Mouse (Mus musculus) kidney, postnatal 14 days (tissue): ENCODE data around the gene Lrp8.

Experiments used
- DNase-seq: peaks from one replicate; pipeline ENCODE4 v3.0.0; 2022; ENCODE audit warnings: mixed read lengths

The Lrp8 gene

DNA sequence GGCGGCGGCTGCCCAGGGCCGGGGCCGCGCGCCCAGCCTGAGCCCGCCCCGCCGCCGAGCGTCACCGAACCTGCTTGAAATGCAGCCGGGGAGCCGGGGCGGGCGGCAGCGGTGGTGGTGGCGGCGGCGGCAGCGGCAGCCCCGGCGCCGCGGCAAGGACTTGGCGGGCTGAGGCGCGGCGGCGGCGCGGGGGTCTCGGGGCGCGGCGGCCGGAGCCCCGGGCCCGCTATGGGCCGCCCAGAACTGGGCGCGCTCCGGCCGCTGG, at the start of gene Lrp8:
Lrp8 (plus strand) TSS at position 77 of the 265 bp plus-strand sequence.
- no peak for DNase-seq

DNA sequence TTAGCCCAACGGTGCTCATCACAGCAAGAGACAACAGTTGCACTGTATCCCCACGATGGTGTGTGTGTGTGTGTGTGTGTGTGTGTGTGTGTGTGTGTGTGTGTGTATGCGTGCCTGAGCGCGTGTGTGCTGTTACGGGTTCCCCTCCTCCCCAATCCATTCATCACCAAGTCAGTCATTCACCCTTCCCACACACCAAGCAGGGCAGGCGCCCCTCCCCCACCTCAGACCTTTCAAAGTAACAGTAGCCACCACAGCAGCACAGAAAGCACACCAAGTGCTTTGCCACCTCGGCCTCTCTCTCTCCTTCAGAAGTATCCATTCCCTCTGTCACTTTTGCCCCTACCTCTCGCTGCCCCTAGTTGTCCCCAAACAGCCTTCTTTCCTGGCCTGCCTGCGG, 45.8 kb upstream of the Lrp8 start:
- DNase-seq, result no peak

DNA sequence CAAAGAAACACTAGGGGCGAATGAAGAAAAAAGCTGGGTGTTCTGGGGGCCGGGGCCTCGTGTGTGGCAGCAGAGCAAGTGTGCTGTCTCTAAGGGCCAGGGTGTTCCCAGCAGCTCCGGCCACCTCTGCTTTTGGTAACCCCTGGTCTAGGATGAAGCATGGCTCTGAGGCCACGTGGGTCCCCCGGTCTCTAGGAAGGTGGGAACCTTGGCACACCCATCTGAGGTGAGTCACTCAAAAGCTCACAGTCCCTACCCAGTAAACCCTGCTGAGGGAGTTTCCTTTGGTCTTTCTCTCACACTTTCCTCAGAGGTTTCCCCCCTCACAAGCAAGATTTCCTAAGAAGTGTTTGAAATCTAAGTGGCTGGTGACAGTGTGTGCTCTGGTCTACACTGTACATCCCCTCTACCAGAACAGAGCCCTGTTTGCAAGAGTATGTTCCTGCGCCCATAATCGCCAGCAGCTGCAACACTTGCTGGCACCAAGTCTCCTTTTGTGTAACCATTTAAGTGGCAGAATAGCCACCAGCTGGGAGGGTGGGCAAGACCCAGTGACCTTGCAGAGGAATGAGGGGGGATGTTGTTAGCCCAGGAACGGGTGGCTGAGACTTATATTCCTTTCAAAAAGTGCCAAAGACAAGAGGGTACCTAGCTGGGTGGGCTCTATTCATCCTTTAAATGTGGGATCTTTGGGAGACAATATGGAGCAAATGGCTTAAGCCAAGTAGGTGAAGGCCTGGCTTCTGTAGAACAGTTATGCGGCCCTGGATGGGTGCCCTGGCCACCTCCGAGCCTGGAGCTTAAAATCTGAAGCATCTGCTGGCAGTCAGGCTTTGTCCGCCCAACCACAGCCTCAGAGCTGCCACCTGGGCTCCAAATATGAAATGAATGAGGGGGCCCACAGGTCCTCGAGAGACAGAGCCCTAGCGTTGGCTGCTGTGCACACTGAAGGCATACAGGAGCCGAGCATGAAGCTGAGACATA, 44.3 kb upstream of the Lrp8 start:
- DNase-seq, result no peak

DNA sequence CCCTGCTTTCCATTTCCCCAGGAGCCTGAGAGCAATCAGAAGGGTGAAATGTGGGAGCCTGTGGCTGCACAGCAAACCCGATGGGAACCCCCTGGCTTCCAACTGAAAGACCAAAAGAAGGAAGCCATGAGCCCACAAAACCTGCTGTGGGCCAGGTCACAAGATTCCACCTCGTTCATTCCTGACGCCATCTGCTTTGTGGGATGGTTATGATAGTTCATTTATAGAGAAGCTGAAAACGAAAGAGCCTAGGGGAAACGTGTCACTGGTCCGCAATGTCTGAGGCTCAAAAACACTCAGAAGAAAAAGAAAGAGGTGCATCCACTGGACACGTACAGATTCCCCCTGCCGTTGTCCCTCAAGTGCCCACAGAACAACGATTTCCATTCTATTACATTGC, 43.1 kb upstream of the Lrp8 start:
- DNase-seq, result no peak

DNA sequence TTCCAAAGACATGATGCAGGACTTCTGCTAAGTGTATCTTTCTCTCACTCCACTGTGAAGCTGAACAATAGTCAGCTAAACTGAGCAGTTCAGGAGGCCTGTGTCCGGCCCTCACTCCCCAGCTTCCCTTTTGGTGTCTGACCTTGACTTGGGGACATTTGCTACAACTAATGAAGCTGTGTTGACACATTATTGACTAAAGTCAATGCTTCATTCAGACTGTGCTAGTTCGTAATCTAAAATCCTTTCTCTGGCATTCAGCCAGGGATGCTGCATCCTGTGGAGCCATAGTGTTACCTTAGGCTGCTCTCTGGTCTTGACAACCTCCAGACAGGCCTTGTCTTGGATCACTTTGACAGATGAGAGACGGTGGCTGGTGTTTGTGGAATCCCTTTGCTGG, 39.1 kb upstream of the Lrp8 start:
- no peak for DNase-seq

DNA sequence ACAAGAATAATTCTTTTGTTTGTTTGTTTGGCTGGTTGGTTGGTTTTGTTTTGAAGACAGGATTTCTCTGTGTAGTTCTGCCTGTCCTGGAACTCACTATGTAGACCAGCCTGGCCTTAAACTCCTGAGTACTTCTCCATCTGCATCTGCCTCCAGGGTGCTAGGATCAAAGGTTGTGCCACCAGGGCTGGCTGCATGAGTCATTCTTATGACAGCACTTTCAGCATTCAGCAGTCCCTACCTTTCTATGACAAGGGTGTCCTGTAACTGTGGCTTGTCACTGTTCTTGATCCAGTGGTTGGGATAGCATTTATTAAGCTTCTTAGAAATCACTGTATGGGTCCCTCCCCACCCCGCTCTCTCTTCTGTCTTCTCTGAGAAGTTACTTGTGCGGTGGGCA, 38.5 kb upstream of the Lrp8 start:
- no peak for DNase-seq

DNA sequence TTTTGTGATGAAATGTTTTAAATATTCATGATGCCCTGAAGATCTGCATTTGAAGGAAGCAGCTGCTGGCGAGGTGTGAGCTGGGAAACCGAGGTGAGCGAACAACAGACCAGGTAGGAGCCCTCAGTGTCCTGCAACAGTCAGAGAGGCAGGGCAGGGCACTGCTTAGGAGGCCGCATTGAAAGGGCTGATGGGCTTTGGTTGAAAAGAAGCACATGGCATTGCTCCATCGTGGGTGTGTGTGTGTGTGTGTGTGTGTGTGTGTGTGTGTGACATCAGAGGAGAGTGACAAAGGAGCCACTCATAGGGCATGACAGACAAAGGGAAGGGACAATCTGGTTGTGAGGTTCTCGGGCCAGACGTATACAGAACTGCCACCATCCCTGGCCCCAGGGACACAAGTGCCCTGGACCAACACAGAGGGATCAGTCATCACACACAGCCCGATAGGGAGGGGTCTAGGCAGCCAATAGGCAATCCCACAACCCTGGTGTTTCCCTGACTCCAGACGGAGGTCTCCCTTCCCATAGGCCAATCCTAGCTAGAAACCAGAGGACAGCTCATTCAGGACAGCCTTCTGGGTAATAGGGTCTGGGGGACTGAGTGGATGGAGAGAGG, 36.8 kb upstream of the Lrp8 start:
- DNase-seq, result no peak

DNA sequence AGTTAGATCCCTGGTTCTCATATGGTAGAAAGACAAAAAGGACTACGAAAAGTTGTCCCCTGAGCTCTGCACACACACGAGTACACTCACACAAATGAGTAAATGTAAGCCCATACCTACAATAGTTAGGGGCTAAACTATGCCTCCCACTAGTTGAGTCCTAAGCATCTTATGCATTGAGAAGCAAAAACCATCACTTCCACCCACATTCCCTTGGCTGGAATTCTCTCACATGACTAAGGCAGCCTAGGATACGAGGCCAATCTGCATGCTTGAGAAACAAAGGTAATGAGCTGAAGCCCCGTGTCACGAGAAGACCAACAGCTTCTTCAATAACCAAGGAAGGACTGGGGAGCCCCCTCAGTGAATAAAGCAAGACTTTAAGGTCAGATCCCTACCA, 35.9 kb upstream of the Lrp8 start:
- DNase-seq, result no peak

DNA sequence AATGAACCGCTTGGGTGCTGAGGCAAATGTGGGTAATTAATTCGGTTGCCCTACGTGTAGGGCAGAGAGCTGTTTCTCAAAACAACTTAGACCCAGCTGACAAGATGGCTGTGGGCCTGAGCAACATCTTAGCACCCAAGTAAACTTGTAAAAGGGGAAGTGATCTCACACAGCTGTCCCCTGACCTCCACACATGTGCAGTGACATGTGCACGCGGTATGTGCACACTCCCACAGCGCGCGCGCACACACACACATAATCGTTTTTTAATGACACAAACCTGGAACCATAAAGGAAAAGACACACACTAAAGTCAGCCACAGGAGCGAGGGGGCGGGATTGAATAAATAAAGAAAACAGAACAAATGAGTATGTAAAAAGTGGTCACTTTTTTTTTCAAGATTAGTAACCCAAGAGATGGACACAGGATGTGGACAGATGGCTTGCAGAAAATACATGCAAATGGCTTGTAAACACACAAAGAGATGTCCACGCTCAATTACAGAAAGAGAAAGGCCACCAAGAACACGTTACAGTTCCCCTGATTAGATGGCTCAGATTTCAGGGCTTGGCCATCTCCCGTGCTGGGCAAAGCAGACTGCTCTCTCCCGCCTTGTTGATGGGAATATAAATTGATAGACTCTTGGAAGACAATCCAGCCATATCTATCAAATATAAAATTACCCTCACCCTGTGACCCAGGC, 29.8 kb upstream of the Lrp8 start:
- no peak for DNase-seq

DNA sequence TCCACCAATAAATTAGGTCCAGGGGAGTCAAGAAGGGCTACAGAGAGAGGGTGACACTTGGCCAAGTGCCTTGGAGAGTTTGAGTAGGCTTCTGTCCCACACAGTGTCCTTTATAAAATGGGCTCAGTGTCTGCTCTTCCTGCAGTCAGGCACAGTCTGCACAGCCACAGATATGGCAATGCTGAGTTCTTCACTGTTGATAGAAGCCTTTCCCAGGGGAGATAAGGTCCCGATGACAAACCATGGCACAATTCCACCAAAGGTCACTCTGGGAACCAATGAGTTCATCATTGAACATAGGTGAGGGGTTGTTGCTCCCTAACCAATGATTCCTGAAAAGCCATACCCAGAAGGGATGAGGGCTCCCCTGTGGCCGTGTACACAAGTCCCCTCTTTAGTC, 27.2 kb upstream of the Lrp8 start:
- no peak for DNase-seq

DNA sequence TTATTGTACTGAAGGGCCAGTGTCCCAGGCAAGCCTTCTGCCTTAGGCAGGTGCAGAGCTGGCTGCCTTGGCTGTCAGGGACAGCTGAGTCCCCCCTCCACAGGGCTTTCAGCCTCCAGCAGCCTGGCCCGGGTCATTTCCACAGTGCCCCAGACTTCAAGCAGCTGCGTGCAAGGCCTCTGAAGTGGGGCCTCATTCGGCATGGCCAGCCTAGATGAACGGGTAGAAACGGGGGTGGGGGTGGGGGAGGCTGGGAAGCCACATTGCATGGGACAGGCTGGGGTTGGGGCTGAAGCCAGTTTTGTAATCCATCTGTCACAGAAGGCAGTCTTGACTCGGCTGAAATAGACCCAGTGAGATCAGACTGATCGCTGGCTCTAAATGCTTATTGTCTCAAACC, 26.4 kb upstream of the Lrp8 start:
- no peak for DNase-seq

DNA sequence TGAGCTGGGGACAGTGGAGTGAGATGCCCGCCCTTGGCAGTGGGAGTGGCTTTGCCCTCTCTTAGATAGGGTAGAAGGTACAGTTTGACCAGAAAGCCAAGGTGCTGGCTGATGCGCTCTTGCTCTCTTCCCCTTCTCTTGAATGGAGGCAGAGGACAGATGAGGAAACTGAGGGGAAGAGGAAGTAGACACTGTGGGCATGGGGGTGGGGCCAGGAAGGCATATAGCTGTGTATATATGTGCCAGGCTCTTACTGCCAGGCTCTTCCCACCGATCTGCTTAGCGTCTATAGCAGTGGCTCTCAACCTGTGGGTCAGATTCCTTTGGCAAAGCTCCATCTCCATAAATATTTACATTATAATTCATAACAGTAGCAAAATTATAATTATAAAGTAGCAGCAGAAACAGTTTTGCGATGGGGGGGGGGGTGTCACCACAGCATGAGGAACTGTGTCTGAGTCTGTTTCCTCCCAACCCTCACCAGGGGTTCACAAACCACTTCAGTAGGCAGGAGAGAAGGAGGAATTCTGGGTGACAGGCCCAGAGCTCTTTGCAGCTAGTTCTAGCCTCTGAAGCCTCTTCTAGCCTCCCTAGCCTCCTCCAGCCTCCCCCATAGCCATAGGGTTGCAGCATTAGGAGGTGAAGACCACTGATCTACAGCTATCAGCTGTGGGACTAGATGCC, 24.9 kb upstream of the Lrp8 start:
- no peak for DNase-seq

DNA sequence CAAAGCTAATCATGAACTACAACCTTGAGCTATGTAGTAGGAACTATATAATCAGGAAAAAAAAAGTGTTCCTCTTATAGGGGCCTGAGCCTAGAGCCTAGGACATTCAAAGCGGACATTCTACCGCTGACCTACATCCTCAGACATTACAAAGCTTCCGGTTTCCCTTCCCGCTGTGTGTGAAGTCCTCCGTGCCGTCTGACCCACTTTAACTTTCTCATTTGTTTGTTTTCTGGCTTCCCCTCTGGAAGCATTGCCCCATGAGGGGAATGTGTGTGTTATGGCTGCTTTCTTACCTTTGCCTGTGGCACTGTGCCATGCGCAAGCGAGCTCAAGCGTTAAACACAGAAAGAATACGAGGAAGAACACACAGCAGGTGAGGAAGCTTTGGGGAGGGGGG, 18.5 kb upstream of the Lrp8 start:
- peak; percentile 4 for DNase-seq

DNA sequence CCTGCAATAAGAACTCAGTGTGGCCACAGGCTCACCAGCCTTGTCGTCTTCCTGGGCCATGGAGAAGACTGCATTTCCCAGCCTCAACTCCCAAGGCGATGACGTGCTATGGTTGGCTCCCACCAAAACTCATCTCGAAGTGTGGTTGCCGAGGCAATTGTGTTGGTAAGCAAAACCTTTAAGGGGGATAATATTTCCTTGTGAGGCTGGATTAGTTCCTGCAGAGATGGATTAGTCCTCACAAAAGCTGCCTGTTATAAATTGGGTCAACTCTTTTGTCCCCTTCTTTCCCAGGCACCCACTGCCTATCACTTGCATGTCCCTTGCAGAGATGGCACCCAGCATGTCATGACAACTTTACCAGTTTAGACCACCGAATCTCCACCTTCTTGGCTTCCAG, 13.2 kb upstream of the Lrp8 start:
- no peak for DNase-seq

DNA sequence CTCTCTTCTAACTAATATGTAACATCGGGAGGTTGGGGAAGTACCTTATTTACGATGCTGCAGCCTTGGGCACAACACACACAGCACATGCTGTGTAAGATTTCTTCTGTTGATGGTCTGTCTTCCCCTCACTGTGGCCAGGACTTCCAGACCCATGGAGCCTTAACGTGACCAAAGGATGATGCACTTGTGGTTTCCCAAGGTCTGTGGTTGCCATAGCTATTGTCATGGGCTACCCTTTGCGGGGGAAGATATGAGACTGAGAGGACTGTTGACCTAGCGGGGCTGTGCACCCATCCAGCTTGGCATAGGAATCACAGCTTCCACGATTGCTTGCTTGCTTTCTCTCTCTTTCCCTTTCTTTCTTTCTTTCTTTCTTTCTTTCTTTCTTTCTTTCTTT, 1.3 kb upstream of the Lrp8 start:
- DNase-seq, result no peak

DNA sequence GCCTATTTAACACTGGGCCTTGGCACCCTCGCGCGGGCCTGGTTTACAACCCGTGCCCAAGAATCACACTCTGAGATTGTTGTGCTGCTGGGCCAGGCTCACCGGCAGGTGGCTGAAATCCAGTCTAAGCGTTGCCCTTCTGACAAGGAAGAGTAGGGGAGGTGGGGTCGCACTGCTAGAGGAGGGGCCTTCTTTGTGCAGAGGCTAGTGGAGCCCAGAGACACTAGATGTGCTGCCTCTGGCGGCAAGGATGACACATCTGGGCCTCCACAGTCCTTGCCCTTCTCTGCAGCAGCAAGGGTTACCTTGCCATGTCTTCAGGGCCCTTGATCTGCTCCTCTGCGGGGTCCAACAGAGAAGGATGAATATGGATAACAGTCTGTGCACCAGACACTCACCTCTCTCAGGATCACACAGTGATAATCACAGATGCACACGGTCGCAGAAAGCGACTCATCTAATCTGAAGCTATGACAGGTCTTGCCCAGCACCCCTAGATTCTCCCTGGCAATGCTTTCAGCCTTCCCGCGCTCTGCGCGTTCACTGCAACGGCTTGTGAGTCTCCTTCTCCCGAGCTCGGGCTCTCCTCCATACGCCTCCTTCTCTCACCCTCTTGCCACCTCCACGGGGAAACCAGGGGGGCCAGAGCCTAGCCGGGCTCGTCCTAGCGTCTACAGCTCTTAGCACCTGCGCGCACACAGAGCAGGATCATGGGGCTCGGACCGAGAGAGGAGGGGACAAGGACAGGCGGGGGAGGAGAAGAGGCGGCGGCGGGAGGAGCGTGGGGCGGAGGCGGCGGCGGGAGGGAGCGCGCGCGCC, 486 bp upstream of the Lrp8 start:
- peak; percentile 86 for DNase-seq

DNA sequence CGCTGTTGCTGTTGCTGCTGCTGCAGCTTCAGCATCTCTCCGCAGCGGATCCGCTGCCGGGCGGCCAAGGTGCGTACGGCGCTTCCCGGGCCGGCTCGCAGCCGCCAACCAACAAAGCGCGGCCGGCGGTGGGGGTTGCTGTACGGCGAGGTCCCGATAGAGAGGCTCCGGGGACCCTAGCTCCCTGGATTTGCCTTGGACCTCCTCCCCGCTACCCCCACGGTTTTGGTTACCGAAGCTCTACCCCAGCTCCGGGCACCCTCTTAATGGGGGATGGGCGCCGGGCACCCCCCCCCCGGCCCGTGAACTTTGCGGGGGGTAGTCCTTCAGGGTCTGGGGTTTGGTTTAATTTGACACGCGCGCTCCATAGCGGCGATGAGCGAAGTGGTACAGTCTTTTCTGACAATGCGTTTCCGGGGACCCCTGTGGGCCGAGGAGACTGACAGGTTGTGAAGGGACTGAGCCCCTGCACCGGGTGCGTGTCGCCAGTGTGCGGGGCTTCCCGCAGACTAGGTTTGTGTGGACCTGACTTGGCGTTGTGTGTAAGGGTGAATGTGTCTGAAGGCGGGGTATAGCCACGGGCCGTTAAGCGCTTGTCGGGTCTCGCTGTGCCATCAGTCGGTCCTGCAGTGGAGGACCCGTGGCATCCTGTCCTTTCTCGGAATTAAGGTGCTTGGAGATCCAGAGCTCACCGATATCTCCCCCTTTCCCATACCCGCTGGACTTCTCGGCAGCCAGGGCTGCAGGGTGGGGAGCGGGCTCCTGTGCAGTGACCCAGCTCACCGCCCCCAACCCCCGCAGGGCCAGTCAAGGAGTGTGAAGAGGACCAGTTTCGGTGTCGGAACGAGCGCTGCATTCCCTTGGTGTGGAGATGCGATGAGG, 630 bp downstream of the Lrp8 start:
- DNase-seq, result no peak

DNA sequence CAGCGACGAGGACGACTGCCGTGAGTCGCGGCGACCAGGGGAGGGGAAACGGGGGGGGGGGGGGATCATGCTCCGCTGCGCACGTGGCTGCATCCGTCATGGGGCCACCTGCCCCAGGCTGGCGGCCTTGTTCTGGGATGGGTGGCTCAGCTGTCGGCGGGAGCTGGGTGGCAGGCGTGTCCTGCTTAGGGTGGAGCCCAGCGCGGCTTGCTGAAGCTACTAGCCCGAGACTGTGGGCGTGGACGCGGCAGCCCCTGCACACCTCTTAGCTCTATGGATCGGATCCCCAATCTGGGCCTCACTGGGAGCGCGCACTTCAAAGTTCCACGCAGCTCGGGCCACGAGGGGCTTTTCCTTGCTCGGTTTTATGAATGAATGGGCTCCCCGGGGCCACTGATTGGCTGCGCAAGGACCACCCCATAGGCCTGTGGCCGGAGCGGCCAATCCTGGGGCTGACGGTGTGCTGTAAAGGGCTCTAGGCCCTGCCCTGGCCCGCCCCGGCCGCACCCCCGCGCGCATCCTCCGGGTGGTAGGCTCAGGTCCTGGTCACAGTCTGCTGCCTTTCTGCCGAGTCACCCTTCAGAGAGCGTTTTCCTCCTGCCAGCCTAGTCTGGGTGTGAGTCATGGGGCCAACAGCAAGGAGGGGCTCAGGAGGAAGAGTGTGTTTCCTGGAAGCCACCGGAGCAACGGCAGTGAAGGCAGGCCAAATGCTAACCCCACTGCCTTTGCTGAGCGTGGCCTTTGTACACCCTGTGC, 1.5 kb downstream of the Lrp8 start:
- peak; percentile 87 for DNase-seq

DNA sequence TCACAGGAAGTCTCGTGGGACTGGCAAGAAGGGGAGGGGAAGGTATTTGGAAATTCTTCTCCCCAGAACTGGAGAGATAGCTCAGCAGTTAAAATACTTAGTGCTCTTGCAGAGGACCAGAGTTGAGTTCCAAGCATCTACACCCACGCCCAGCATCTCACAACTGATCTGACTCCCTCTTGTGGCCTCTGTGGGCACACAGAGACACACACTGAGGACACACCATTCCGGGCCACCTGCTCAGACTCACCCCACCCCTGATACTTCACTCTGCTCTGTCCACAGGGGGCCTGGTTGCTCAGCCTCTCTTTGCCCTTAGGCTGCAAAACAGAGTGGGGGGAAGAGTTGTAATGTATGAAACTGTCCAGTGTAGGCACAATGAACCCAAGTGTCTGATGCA, 3.4 kb downstream of the Lrp8 start:
- DNase-seq, result no peak

DNA sequence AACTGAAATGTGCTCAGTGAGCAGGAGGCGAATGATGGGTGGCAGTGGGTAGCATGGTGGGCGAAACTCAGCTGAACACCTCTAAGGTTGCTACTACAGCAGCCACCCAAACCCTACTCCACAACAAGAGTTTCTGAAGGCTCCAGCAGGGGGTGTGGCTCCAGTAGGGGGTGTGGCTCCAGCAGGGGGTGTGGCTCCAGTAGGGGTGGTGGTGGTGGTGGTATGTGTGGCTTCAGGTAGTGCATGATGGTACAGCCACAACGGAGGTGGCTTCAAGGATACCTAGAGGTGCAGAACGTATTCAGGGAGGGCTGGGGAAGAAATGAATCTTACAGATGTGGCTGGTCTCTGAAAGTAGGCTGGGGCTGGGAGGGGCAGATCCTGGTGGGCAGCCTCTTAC, 5.7 kb downstream of the Lrp8 start:
- DNase-seq, result no peak

DNA sequence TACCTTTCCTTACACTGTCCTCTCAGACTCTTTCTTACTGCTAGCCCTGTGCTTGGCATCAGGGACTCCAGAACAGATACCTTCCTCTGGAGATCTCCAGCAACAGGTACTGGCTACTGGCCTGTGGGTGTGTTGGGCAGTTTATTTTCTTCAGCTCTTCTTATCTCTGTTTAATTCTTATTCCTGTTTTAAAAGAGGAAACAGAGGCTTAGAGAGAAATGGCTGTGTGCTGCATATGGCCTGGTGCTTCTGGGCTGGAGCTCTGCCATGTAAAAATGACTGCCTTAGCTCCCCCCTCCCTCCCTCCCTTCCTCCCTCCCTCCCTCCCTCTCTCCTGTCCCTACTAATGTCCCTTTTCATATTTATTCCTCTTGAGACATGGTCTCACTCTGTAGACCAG, 6.6 kb downstream of the Lrp8 start:
- DNase-seq, result no peak
